Mouse (Mus musculus) cortical plate, adult 2 months (tissue): ENCODE results near the gene Prss33.

Source experiments
- CTCF ChIP-seq: fragments of 200-500 bp; IDR thresholded peaks from 2 replicates; pipeline ENCODE4 v1.5.1; 2011; ENCODE audit warnings: mild to moderate bottlenecking, control low read depth, low read length; ENCODE audit not compliant: insufficient read depth; ENCODE audit errors: extremely low read depth
- POLR2A ChIP-seq: fragments of 200-500 bp; IDR thresholded peaks from 2 replicates; pipeline ENCODE4 v1.6.1; 2011; ENCODE audit warnings: mild to moderate bottlenecking, low read length, control low read depth; ENCODE audit not compliant: insufficient read depth; ENCODE audit errors: extremely low read depth

DNA sequence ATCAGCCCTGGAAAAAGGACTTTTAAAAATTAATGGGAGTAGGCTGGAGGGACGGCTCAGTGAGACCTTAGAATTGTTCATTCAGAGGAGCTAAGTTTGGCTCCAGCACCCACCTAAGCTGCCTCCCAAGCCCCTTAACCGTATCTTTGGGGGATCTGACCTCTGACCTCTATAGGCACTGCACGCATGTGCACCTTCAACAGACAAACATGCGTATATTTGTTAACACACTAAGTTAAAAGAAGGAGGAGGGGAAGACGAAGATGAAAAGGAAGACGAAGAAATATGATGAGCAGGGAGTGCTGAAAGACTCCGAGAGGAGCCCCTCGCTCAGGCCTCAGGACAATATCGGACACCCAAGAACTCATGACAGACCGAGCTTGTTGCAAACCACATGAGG, 34.2 kb downstream of the Prss33 start:
- TF ChIP-seq CTCF (no peak), POLR2A (no peak)
